Mouse (Mus musculus) forebrain, embryonic 10.5 days (tissue): ENCODE measurements at regions not wholly inside any gene's neighbourhood (a gene's known extent, or its start where the extent isn't known, plus 50 kb on each side); places are given as distances from the start of the nearest gene placed in this dataset.

Source experiments
- DNase-seq: peaks from one replicate; pipeline ENCODE4 v3.0.0-alpha.2; 2017; ENCODE audit warnings: low spot score; ENCODE audit errors: extremely low spot score
- H3K27ac ChIP-seq: fragments of 300-500 bp; sonication (generic); 2 replicates; pipeline ENCODE4 v1.5.1; 2016; ENCODE audit warnings: mild to moderate bottlenecking
- H3K27me3 ChIP-seq: fragments of 300-500 bp; sonication (generic); 2 replicates; pipeline ENCODE4 v1.6.1; 2016; ENCODE audit warnings: mild to moderate bottlenecking; ENCODE audit not compliant: poor library complexity, severe bottlenecking
- H3K36me3 ChIP-seq: fragments of 300-500 bp; sonication (generic); replicated peaks from 2 replicates; pipeline ENCODE4 v1.6.1; 2016; ENCODE audit warnings: mild to moderate bottlenecking, moderate library complexity
- H3K4me1 ChIP-seq: fragments of 300-500 bp; sonication (generic); 2 replicates; pipeline ENCODE4 v1.6.1; 2016
- H3K4me3 ChIP-seq: fragments of 300-500 bp; sonication (generic); 2 replicates; pipeline ENCODE4 v1.5.1; 2016; ENCODE audit warnings: mild to moderate bottlenecking, moderate library complexity
- H3K9me3 ChIP-seq: fragments of 300-500 bp; sonication (generic); 2 replicates; pipeline ENCODE4 v1.6.1; 2016; ENCODE audit warnings: mild to moderate bottlenecking, moderate library complexity
- WGBS: fragments of 180-500 bp; shearing (Covaris S2); methylation state at CpG from one replicate; pipeline ENCODE4 v1.1.7; 2016; 5-methylcytosine and 5-hydroxymethylcytosine counted together

DNA sequence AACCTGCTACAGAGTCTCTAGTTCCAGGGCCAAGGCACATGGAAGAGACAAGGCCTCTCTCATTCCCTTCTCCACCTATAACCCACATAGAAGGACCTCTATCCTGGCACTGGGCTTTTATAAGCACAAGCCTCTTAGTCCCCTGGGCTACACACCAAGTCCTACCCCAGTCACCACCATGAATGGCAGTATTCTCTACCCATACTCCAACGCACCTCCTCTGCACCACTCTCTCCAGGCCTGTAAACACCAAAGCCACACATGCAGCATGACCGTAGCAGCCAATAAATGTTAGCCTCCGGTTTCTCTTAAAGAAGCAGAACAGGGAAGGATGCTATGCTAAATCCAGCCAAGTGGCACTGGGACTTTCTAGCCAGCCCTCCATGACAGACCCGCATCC is 252.1 kb upstream of the Zmiz1 start:
- H3K27ac ChIP-seq, result peak overlapping the region; percentile 27; the same call in 1 of the 2 replicates

GRCm38 (mm10) chr14:25207422-25207821 is 251.6 kb upstream of the Zmiz1 start:
- H3K36me3 ChIP-seq, result no peaks in the 10 kb centered on the region
- DNase-seq, result no peak
- H3K4me1 ChIP-seq, result peaks cover 44% of the 10 kb centered on the region
- H3K4me3 ChIP-seq, result no peak overlapping the region
- peak overlapping the region; percentile 27; the same call in 1 of the 2 replicates for H3K27ac ChIP-seq
- no peaks in the 10 kb centered on the region for H3K9me3 ChIP-seq
- 73% methylated on average over 5 of the region's 5 CpGs for WGBS
- no peaks in the 10 kb centered on the region for H3K27me3 ChIP-seq

More for the DNA sequence above, 252.1 kb upstream of the Zmiz1 start:
- no peaks in the 10 kb centered on the region for H3K27me3 ChIP-seq
- H3K4me3 ChIP-seq, result no peak overlapping the region
- no peaks in the 10 kb centered on the region for H3K36me3 ChIP-seq
- 91% methylated on average over 4 of the region's 4 CpGs for WGBS
- no peak for DNase-seq
- H3K4me1 ChIP-seq, result peaks cover 44% of the 10 kb centered on the region
- no peaks in the 10 kb centered on the region for H3K9me3 ChIP-seq

DNA sequence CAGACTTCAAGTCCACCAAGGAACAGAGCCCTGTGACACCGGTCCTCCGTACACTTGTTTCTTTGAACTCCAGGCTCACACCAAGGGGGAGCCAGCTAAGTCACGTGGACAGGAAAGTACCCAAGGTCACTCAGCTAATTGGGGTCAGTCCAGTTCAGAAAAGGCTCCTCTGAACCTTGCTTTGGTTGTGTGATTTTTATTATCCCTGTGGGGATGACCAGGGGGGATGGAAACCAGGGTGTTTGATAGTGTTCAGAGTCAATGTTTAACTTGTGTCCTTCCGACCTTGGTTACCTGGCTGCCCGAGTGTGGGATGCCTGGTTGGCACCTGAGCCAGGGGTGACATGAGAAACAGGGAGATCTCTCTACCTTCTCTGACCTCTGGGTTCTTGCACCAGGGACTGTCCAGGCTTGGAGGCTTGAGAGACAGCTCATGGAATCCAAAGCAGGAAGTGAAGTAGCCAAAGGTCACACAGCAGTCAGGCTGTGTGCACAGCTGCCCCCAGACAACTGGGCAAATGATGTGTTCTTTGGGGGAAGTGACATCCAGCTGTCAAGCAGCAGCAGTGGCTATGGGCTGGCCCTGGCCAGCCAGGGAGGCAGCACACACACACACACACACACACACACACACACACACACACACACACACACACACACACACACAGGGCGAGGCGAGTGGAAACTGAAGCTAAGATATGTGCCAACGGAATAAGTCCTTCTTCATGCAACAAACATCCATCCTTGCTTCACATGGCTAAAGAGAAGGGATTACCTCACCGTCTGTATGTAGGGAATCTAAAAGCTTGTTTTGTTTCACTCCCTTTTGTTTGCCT is 250.5 kb upstream of the Zmiz1 start:
- H3K27me3 ChIP-seq, result no peaks in the 10 kb centered on the region
- H3K4me3 ChIP-seq, result no peak overlapping the region
- no peak for DNase-seq
- no peaks in the 10 kb centered on the region for H3K9me3 ChIP-seq
- H3K36me3 ChIP-seq, result no peaks in the 10 kb centered on the region
- WGBS, result 71% methylated on average over 9 of the region's 9 CpGs
- H3K27ac ChIP-seq, result peak overlapping the region; percentile 46
- H3K4me1 ChIP-seq, result peaks cover 46% of the 10 kb centered on the region

- DNase-seq, result no peak
- Histone ChIP-seq H3K4me3 (no peak overlapping the region), H3K4me1 (peaks cover 26% of the 10 kb centered on the region), H3K27me3 (no peaks in the 10 kb centered on the region), H3K9me3 (no peaks in the 10 kb centered on the region), H3K27ac (no peak overlapping the region), H3K36me3 (no peaks in the 10 kb centered on the region)
- 80% methylated on average over 6 of the region's 6 CpGs for WGBS
Observed at GRCm38 (mm10) chr14:25213056-25213455, 245.9 kb upstream of the Zmiz1 start.

GRCm38 (mm10) chr14:25223091-25223490 is 235.9 kb upstream of the Zmiz1 start:
- Histone ChIP-seq H3K4me1 (peaks cover 45% of the 10 kb centered on the region), H3K27ac (0 out of 2 replicates have a peak overlapping the region, but pooled peaks have one; percentile 56), H3K27me3 (peaks cover 3% of the 10 kb centered on the region), H3K9me3 (no peaks in the 10 kb centered on the region), H3K36me3 (no peaks in the 10 kb centered on the region), H3K4me3 (no peak overlapping the region)
- WGBS, result 83% methylated on average over 1 of the region's 1 CpGs
- no peak for DNase-seq

- Histone ChIP-seq H3K36me3 (no peaks in the 10 kb centered on the region), H3K9me3 (no peaks in the 10 kb centered on the region), H3K27ac (peak overlapping the region; percentile 85), H3K4me3 (no peak overlapping the region), H3K27me3 (peaks cover 15% of the 10 kb centered on the region), H3K4me1 (peaks cover 65% of the 10 kb centered on the region)
- DNase-seq, result no peak
- WGBS, result 65% methylated on average over 3 of the region's 3 CpGs
Observed at GRCm38 (mm10) chr14:25225214-25225613, 233.8 kb upstream of the Zmiz1 start.

DNA sequence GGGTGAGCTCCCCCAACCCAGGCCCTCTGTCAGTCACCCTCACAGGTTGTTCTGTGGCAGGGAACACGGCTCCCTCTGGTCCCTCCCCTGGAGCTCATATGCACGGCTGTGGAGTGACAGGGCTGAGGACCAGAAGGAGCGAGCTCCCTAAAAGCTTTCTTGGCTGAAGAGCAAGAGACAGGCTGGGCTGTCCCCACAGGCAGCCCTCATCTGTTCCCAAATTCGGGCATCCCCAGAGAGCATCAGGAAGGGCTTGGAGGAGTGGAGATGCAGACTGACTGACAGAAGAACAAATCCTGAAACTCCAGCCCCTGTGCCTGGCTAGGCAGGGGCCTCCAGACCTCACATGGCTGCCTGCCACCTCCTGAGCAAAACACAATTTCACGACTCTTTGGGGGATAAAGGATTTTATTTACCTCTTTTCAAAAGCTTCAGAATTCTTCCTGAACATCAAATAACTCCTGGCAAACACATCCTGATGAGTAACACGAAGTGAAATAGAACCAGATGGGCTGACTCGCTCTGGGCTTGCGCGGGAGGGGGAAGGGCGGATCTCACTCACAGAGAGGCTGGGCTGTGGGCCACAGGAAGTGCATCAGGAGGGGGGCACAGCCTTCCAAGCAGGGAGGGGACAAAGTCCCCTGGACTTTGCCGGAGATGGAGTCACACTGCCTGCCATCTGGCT is 232.7 kb upstream of the Zmiz1 start:
- H3K4me1 ChIP-seq, result peaks cover 73% of the 10 kb centered on the region
- peak overlapping the region; percentile 15; the same call in 1 of the 2 replicates for H3K4me3 ChIP-seq
- WGBS, result 19% methylated on average over 11 of the region's 11 CpGs
- no peaks in the 10 kb centered on the region for H3K36me3 ChIP-seq
- peak; percentile 60 for DNase-seq
- H3K27me3 ChIP-seq, result peaks cover 15% of the 10 kb centered on the region
- H3K27ac ChIP-seq, result peak overlapping the region; percentile 85
- H3K9me3 ChIP-seq, result no peaks in the 10 kb centered on the region

- 0 out of 2 replicates have a peak overlapping the region, but pooled peaks have one; percentile 15 for H3K4me3 ChIP-seq
- 60% methylated on average over 7 of the region's 7 CpGs for WGBS
- peak overlapping the region; percentile 85 for H3K27ac ChIP-seq
- H3K36me3 ChIP-seq, result no peaks in the 10 kb centered on the region
- peaks cover 15% of the 10 kb centered on the region for H3K27me3 ChIP-seq
- peak; percentile 35 for DNase-seq
- H3K4me1 ChIP-seq, result peaks cover 80% of the 10 kb centered on the region
- H3K9me3 ChIP-seq, result no peaks in the 10 kb centered on the region
Observed at GRCm38 (mm10) chr14:25226840-25227506, 232.0 kb upstream of the Zmiz1 start.

- Histone ChIP-seq H3K4me3 (no peak overlapping the region), H3K36me3 (no peaks in the 10 kb centered on the region), H3K4me1 (peaks cover 86% of the 10 kb centered on the region), H3K27me3 (peaks cover 23% of the 10 kb centered on the region), H3K27ac (peak overlapping the region; percentile 85), H3K9me3 (no peaks in the 10 kb centered on the region)
- WGBS, result 78% methylated on average over 13 of the region's 13 CpGs
- DNase-seq, result no peak
Observed at GRCm38 (mm10) chr14:25228321-25229047, 230.5 kb upstream of the Zmiz1 start.

DNA sequence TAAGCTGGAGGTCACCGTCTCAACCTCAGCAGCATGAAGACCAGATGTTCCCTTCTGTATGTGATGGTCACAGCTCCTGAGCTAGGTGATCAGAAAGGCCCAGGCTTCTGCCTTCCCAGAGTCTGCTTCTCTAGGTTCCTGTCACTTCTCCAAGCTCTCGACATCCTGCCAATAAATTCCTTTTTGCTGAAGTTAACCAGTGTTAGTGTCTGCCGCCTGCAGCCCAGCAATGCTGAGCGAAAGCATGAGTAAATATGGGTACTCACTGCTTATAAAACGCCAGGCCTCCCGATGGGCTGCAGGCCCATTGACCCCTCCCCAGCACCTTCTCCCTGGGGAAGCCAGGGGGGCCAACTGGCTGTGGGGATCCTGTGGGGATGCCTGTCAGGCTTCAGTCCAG is 229.4 kb upstream of the Zmiz1 start:
- peak overlapping the region; percentile 70 for H3K27ac ChIP-seq
- DNase-seq, result no peak
- 74% methylated on average over 6 of the region's 6 CpGs for WGBS

GRCm38 (mm10) chr14:25231881-25232280 is 227.1 kb upstream of the Zmiz1 start:
- no peaks in the 10 kb centered on the region for H3K9me3 ChIP-seq
- H3K36me3 ChIP-seq, result no peaks in the 10 kb centered on the region
- 94% methylated on average over 1 of the region's 1 CpGs for WGBS
- H3K27me3 ChIP-seq, result peaks cover 23% of the 10 kb centered on the region
- H3K4me1 ChIP-seq, result peaks cover 75% of the 10 kb centered on the region
- H3K4me3 ChIP-seq, result no peak overlapping the region
- H3K27ac ChIP-seq, result peak overlapping the region; percentile 45
- no peak for DNase-seq

More for the DNA sequence above, 229.4 kb upstream of the Zmiz1 start:
- H3K27me3 ChIP-seq, result peaks cover 23% of the 10 kb centered on the region
- no peaks in the 10 kb centered on the region for H3K9me3 ChIP-seq
- H3K36me3 ChIP-seq, result no peaks in the 10 kb centered on the region
- H3K4me1 ChIP-seq, result peaks cover 86% of the 10 kb centered on the region
- no peak overlapping the region for H3K4me3 ChIP-seq

DNA sequence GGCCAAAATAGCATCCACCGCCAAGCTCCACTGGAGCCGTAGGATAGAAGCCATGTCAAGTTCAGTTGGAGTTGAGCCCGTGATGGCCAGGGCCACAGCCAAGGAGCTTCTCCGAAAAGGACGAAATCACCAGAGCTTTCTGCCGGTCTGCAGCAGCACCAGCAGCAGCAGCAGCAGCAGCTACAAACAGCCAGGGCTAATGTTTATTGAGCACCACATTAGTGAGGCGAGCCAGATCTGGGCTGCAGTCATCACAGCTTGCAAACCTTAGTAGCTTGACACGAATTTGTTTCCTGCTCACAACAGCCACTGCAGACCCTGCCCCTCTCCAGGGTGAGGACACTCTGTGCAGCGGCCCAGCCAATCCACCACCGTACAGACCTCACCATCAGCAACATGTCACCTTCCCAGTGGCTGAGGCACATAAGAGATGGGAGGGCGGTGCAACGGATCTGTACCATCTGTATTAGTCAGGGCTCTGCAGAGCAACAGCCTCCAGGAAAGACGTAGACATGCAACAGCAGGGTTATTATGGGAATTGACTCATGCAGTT is 222.5 kb upstream of the Zmiz1 start:
- Histone ChIP-seq H3K9me3 (no peaks in the 10 kb centered on the region), H3K4me3 (no peak overlapping the region), H3K27ac (peak overlapping the region; percentile 4; the same call in 1 of the 2 replicates), H3K4me1 (peaks cover 46% of the 10 kb centered on the region), H3K36me3 (no peaks in the 10 kb centered on the region), H3K27me3 (peaks cover 9% of the 10 kb centered on the region; the same call in 1 of the 2 replicates)
- 92% methylated on average over 13 of the region's 13 CpGs for WGBS
- no peak for DNase-seq
